8 mouse cellular contexts compared by ENCODE assay signal in genomic region chrX:100776985-100777654, GRCm38 (mm10). TPM values are rescaled to one million over a fixed set of nuclear protein-coding genes. Genes with fewer than 3 reads are reported as not detected.
DNase-seq lines count a peak whose midpoint lies in the region; ATAC-seq lines count a peak whose summit lies in the region.

No protein-coding gene starts in this region.

- H3K9ac ChIP-seq in forebrain, embryonic 12.5 days: peak overlapping the region; percentile 74
- H3K9ac ChIP-seq in limb, embryonic 12.5 days (replicated peaks): peak overlapping the region; percentile 75
- peak overlapping the region; percentile 74 for H3K9ac ChIP-seq in midbrain, embryonic 13.5 days (replicated peaks)

- H3K27ac ChIP-seq in forebrain, embryonic 12.5 days: peak overlapping the region; percentile 91
- H3K27ac ChIP-seq in limb, embryonic 12.5 days: peak overlapping the region; percentile 93
- peak overlapping the region; percentile 85 for H3K27ac ChIP-seq in midbrain, embryonic 13.5 days

- H3K9me3 ChIP-seq in forebrain, embryonic 12.5 days: no peaks in the 10 kb centered on the region
- no peaks in the 10 kb centered on the region for H3K9me3 ChIP-seq in limb, embryonic 12.5 days
- no peaks in the 10 kb centered on the region for H3K9me3 ChIP-seq in midbrain, embryonic 13.5 days

- no peaks in the 10 kb centered on the region for H3K27me3 ChIP-seq in forebrain, embryonic 12.5 days
- H3K27me3 ChIP-seq in limb, embryonic 12.5 days: peaks cover 15% of the 10 kb centered on the region
- H3K27me3 ChIP-seq in midbrain, embryonic 13.5 days: no peaks in the 10 kb centered on the region

- 21% methylated on average over 38 of the region's 49 CpGs for WGBS in forebrain, embryonic 12.5 days
- 23% methylated on average over 28 of the region's 49 CpGs for WGBS in limb, embryonic 12.5 days
- 26% methylated on average over 35 of the region's 49 CpGs for WGBS in midbrain, embryonic 13.5 days

- peaks cover 29% of the 10 kb centered on the region for H3K4me1 ChIP-seq in forebrain, embryonic 12.5 days
- peaks cover 10% of the 10 kb centered on the region for H3K4me1 ChIP-seq in limb, embryonic 12.5 days (replicated peaks)
- peaks cover 28% of the 10 kb centered on the region for H3K4me1 ChIP-seq in midbrain, embryonic 13.5 days (replicated peaks)

- DNase-seq in Muller cell, postnatal 12 days (ENCODE audit: inconsistent ontology term): peak; percentile 78
- peak; percentile 45 for DNase-seq in c-Kit-positive CD71-positive TER-119-positive erythroid progenitor cells, embryonic 14.5 days (ENCODE audit: low spot score)
- peak; percentile 71 for DNase-seq in heart, postnatal 4 days
- peak; percentile 28 to 59 for DNase-seq in spleen, postnatal 10 days (ENCODE audit: low spot score in 2 of 2)
- no peak for DNase-seq in layer of hippocampus, adult 8-10 months (ENCODE audit: low spot score in 2 of 2)

- ATAC-seq in forebrain, embryonic 12.5 days (ENCODE audit: low FRiP score): peak; percentile 94
- ATAC-seq in limb, embryonic 12.5 days (ENCODE audit: insufficient number of reproducible peaks, insufficient read depth, low FRiP score, low TSS enrichment, low read depth): peak; percentile 95
- peak; percentile 86 for ATAC-seq in midbrain, embryonic 13.5 days

- H3K4me2 ChIP-seq in forebrain, embryonic 12.5 days: peak overlapping the region; percentile 58
- peak overlapping the region; percentile 61 for H3K4me2 ChIP-seq in limb, embryonic 12.5 days
- peak overlapping the region; percentile 59 for H3K4me2 ChIP-seq in midbrain, embryonic 13.5 days (replicated peaks)

- no peaks in the 10 kb centered on the region for H3K36me3 ChIP-seq in forebrain, embryonic 12.5 days (replicated peaks)
- no peaks in the 10 kb centered on the region for H3K36me3 ChIP-seq in limb, embryonic 12.5 days
- peaks cover 6% of the 10 kb centered on the region for H3K36me3 ChIP-seq in midbrain, embryonic 13.5 days

- peak overlapping the region; percentile 57 for H3K4me3 ChIP-seq in forebrain, embryonic 12.5 days (replicated peaks)
- H3K4me3 ChIP-seq in limb, embryonic 12.5 days (replicated peaks): peak overlapping the region; percentile 57
- H3K4me3 ChIP-seq in midbrain, embryonic 13.5 days (replicated peaks): peak overlapping the region; percentile 51

RNA-seq across cellular contexts. Expression of gene Dlg3, which starts 9.6 kb away (rescaled TPM):
- polyA plus RNA-seq in forebrain, embryonic 12.5 days (2016; fragmentation: Nextera tagmentation; extraction: Ambion mirVana): 19.0 and 24.5 TPM in 2 replicates
- total RNA-seq in heart, postnatal 4 days (2021): 1 to 10 TPM; 4.6 to 5.3 TPM
- 15.7 and 17.6 TPM in 2 replicates for polyA plus RNA-seq in limb, embryonic 12.5 days (2016; fragmentation: Nextera tagmentation; extraction: Ambion mirVana)
- 9.4 and 10.8 TPM in 2 replicates for polyA plus RNA-seq in midbrain, embryonic 13.5 days (2015; fragmentation: Nextera tagmentation; extraction: Ambion mirVana)
- total RNA-seq in layer of hippocampus, adult 8-10 months (2022): 100 to 1,000 TPM; 131 to 148 (median 136) TPM

RNA-seq across cellular contexts. Expression of gene Gdpd2, which starts 47.4 kb away (rescaled TPM):
- polyA plus RNA-seq in forebrain, embryonic 12.5 days (2016; fragmentation: Nextera tagmentation; extraction: Ambion mirVana): 8.8 and 9.5 TPM in 2 replicates
- total RNA-seq in heart, postnatal 4 days (2021): under 1 TPM; 0.32 to 0.41 TPM
- 1.7 and 1.9 TPM in 2 replicates for polyA plus RNA-seq in limb, embryonic 12.5 days (2016; fragmentation: Nextera tagmentation; extraction: Ambion mirVana)
- polyA plus RNA-seq in midbrain, embryonic 13.5 days (2015; fragmentation: Nextera tagmentation; extraction: Ambion mirVana): 24.8 and 26.1 TPM in 2 replicates
- 10 to 100 TPM; 10.5 to 17.9 (median 15.4) TPM for total RNA-seq in layer of hippocampus, adult 8-10 months (2022)

Comparison
In these comparisons a context has a peak if more than half of its experiments do, and no peak if none do; other contexts are left out.
1. DNase-seq: peak in Muller cell, postnatal 12 days (single experiment), c-Kit-positive CD71-positive TER-119-positive erythroid progenitor cells, embryonic 14.5 days (single experiment), heart, postnatal 4 days (single experiment) and spleen, postnatal 10 days (2 of 2); none in layer of hippocampus, adult 8-10 months (0 of 2).
2. Peak in every context shown above with its lines, with median percentiles within 50 percentile points of each other: ATAC-seq, H3K27ac ChIP-seq, H3K4me2 ChIP-seq, H3K4me3 ChIP-seq and H3K9ac ChIP-seq.